Mouse (Mus musculus) liver, embryonic 12.5 days (tissue): Measurements from ENCODE around the gene Idh3b. TPM values are rescaled to one million over a fixed set of nuclear protein-coding genes. Genes with fewer than 3 reads are reported as not detected.

Experiments used
- ATAC-seq: fragments of 200-750 bp; cut with Nextera tagmentation; 2 replicates; pipeline ENCODE4 v1.8.0; 2017; ENCODE audit warnings: moderate number of reproducible peaks, mild to moderate bottlenecking, moderate library complexity
- H3K27ac ChIP-seq: fragments of 300-500 bp; sonication (generic); 2 replicates; pipeline ENCODE4 v1.5.1; 2016; ENCODE audit warnings: mild to moderate bottlenecking
- H3K27me3 ChIP-seq: fragments of 300-500 bp; sonication (generic); replicated peaks from 2 replicates; pipeline ENCODE4 v1.6.1; 2016; ENCODE audit warnings: mild to moderate bottlenecking, moderate library complexity
- H3K36me3 ChIP-seq: fragments of 300-500 bp; sonication (generic); 2 replicates; pipeline ENCODE4 v1.6.1; 2016; ENCODE audit warnings: mild to moderate bottlenecking, moderate library complexity
- H3K4me1 ChIP-seq: fragments of 300-500 bp; sonication (generic); 2 replicates; pipeline ENCODE4 v1.6.1; 2016
- H3K4me2 ChIP-seq: fragments of 300-500 bp; sonication (generic); 2 replicates; pipeline ENCODE4 v1.6.1; 2016; ENCODE audit warnings: mild to moderate bottlenecking, moderate library complexity
- H3K4me3 ChIP-seq: fragments of 300-500 bp; sonication (generic); 2 replicates; pipeline ENCODE4 v1.5.1; 2016; ENCODE audit warnings: mild to moderate bottlenecking, moderate library complexity
- H3K9ac ChIP-seq: fragments of 300-500 bp; sonication (generic); 2 replicates; pipeline ENCODE4 v1.6.1; 2016; ENCODE audit warnings: mild to moderate bottlenecking, moderate library complexity
- H3K9me3 ChIP-seq: fragments of 300-500 bp; sonication (generic); replicated peaks from 2 replicates; pipeline ENCODE4 v1.6.1; 2016; ENCODE audit warnings: mild to moderate bottlenecking, moderate library complexity
- WGBS: fragments of 180-500 bp; shearing (Covaris S2); methylation state at CpG from one replicate; pipeline ENCODE4 v1.1.7; 2016; ENCODE audit not compliant: insufficient replicate concordance; 5-methylcytosine and 5-hydroxymethylcytosine counted together
- polyA plus RNA-seq: library from polyadenylated mRNA; unstranded; fragments of >200 nt; fragmentation: Nextera tagmentation; extraction: Ambion mirVana; gene quantifications from 2 replicates; pipeline ENCODE4 v1.2.1, GENCODE M21; 2016

Idh3b gene
- polyA plus RNA-seq, 1 experiment from 2014 or later = 127 TPM

DNA sequence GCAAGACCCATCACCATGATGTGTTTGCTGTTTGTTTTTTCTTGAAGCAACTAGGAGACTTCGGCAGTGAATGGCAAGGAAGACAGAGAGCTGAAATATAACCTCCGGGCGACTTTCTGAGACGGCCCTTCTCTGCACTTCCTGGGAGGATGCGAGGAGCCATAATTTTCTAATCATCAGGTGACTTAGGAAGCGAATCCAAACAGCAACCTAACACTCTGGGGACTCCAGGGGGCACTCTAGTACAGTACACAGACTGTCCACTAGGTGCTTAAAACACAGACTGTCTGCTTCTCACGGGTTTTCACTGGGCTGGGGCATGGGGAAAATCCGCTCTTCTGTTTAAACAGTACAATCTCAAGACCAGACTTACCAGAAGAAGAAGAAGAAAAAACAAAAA is 7.1 kb upstream of the Idh3b start:
- no peak overlapping the region for H3K27ac ChIP-seq
- H3K36me3 ChIP-seq = no peaks in the 10 kb centered on the region
- H3K4me1 ChIP-seq = peaks cover 26% of the 10 kb centered on the region
- no peak for ATAC-seq
- no peak overlapping the region for H3K4me3 ChIP-seq
- no peak overlapping the region for H3K9ac ChIP-seq
- H3K27me3 ChIP-seq = peaks cover 63% of the 10 kb centered on the region
- 15% methylated on average over 8 of the region's 8 CpGs for WGBS
- H3K9me3 ChIP-seq = no peaks in the 10 kb centered on the region
- H3K4me2 ChIP-seq = no peak overlapping the region

DNA sequence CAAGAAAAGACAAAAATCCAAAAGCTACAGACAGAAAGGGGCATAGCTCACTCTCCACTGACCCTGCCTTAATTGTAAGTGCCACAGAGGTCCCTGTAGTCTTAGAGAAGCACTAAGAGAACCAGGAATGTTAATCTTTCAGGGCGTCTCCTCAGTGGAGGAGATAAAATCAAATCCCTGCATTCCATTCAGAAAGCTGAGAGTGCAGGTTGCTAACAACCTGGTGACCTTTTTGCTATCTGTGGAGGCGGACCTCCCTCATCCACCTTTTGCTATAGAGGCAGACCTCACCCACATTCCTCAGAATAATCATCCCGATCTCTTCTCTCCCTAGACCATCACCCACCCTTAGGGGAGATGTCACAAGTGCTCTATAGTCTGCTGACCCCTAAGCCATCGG is 4.7 kb upstream of the Idh3b start:
- Histone ChIP-seq H3K4me1 (peaks cover 16% of the 10 kb centered on the region), H3K4me2 (no peak overlapping the region)

GRCm38 (mm10) chr2:130280818-130281217 is 3.5 kb downstream of the Idh3b start:
- Histone ChIP-seq H3K4me3 (no peak overlapping the region), H3K4me2 (no peak overlapping the region), H3K9me3 (no peaks in the 10 kb centered on the region), H3K27ac (peak overlapping the region; percentile 15; the same call in 1 of the 2 replicates), H3K27me3 (no peaks in the 10 kb centered on the region), H3K4me1 (peaks cover 64% of the 10 kb centered on the region), H3K36me3 (peaks cover 67% of the 10 kb centered on the region), H3K9ac (no peak overlapping the region)
- no peak for ATAC-seq
- 63% methylated on average over 4 of the region's 4 CpGs for WGBS

More for the DNA sequence above, 4.7 kb upstream of the Idh3b start:
- no peaks in the 10 kb centered on the region for H3K36me3 ChIP-seq
- no peak for ATAC-seq
- H3K9ac ChIP-seq = no peak overlapping the region
- no peak overlapping the region for H3K4me3 ChIP-seq
- no peaks in the 10 kb centered on the region for H3K9me3 ChIP-seq
- H3K27me3 ChIP-seq = peaks cover 39% of the 10 kb centered on the region
- 52% methylated on average over 4 of the region's 4 CpGs for WGBS
- no peak overlapping the region for H3K27ac ChIP-seq

DNA sequence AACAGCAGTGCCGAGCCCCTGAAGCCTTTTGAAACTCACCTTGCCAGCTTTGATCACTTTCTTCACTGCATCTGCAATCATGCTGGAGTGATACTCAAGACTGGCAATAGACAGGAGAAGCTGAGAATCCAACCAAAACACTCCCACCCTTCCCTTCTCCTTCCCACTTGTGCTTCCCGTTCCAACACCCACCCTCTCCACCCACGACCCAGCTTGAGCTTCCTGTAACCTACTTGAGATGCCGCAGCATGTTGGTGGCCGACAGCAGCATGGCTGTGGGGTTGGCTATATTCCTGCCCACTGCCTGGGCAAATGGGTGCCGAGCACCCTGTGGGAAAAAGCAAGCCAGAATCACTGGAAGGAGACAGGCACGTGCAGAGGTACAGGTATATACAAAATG is 4.1 kb downstream of the Idh3b start:
- 60% methylated on average over 7 of the region's 7 CpGs for WGBS
- Histone ChIP-seq H3K36me3 (peaks cover 72% of the 10 kb centered on the region), H3K9me3 (no peaks in the 10 kb centered on the region), H3K27me3 (no peaks in the 10 kb centered on the region), H3K4me3 (no peak overlapping the region), H3K9ac (no peak overlapping the region), H3K4me2 (no peak overlapping the region), H3K4me1 (peaks cover 67% of the 10 kb centered on the region), H3K27ac (peak overlapping the region; percentile 31)
- ATAC-seq = no peak

DNA sequence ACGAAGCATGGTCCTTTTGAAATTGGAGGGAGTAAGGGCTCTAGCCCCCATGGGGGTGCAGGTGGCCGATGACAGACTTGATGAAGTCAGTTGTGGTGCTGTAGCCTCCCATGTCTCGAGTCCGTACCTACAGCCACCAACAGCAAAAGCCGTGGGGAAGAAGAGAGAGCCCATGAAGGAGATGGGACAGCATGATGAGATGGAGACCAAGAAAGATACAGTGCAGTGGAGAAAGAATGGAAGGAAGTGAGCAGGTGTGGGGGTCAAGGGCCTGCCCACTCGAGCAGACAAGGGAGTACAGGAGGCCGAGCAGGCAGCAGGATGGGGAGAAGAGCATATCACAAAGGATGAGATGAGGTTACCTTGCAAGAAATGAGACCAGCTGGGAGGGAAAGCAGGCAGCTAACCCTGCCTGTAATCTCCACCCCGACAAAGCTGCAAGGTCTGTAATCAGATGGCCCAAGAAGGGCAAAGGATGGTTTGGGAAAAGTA is 4.7 kb downstream of the Idh3b start:
- H3K36me3 ChIP-seq = peaks cover 76% of the 10 kb centered on the region
- no peaks in the 10 kb centered on the region for H3K27me3 ChIP-seq
- H3K27ac ChIP-seq = peak overlapping the region; percentile 31
- 22% methylated on average over 8 of the region's 8 CpGs for WGBS
- no peaks in the 10 kb centered on the region for H3K9me3 ChIP-seq
- H3K4me3 ChIP-seq = no peak overlapping the region
- H3K4me1 ChIP-seq = peaks cover 66% of the 10 kb centered on the region
- peak; percentile 3; the same call in 1 of the 2 replicates for ATAC-seq
- H3K4me2 ChIP-seq = no peak overlapping the region
- H3K9ac ChIP-seq = no peak overlapping the region; the same call in 1 of the 2 replicates

DNA sequence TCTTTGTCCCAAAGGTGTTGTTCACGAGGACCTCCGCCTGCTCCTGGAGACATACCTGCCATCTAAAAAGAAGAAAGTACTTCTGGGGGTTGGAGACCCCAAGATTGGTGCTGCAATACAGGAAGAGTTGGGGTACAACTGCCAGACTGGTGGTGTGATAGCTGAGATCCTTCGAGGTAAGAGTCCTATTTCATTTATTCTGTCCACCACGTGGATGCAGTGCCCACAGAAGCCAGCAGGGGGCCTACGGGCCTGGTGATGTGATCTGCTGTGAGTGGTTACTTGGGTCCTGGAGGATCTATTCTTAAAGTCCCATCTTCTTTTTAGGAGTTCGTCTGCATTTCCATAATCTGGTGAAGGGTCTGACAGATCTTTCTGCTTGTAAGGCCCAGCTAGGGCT is 8.7 kb downstream of the Idh3b start:
- H3K4me1 ChIP-seq = peaks cover 56% of the 10 kb centered on the region
- H3K9me3 ChIP-seq = no peaks in the 10 kb centered on the region
- H3K27ac ChIP-seq = peak overlapping the region; percentile 91
- no peak for ATAC-seq
- H3K9ac ChIP-seq = peak overlapping the region; percentile 96
- H3K4me3 ChIP-seq = peak overlapping the region; percentile 97
- WGBS = 15% methylated on average over 6 of the region's 6 CpGs
- H3K36me3 ChIP-seq = peaks cover 57% of the 10 kb centered on the region
- peak overlapping the region; percentile 90 for H3K4me2 ChIP-seq
- H3K27me3 ChIP-seq = no peaks in the 10 kb centered on the region

- Histone ChIP-seq H3K27ac (peak overlapping the region; percentile 91), H3K9ac (peak overlapping the region; percentile 96), H3K4me1 (peaks cover 55% of the 10 kb centered on the region), H3K9me3 (no peaks in the 10 kb centered on the region), H3K36me3 (peaks cover 49% of the 10 kb centered on the region), H3K27me3 (no peaks in the 10 kb centered on the region), H3K4me2 (peak overlapping the region; percentile 90), H3K4me3 (peak overlapping the region; percentile 97)
- WGBS = under 1% methylated on average over 10 of the region's 10 CpGs
- ATAC-seq = no peak
Measured at GRCm38 (mm10) chr2:130274862-130275261, 9.5 kb downstream of the Idh3b start.

DNA sequence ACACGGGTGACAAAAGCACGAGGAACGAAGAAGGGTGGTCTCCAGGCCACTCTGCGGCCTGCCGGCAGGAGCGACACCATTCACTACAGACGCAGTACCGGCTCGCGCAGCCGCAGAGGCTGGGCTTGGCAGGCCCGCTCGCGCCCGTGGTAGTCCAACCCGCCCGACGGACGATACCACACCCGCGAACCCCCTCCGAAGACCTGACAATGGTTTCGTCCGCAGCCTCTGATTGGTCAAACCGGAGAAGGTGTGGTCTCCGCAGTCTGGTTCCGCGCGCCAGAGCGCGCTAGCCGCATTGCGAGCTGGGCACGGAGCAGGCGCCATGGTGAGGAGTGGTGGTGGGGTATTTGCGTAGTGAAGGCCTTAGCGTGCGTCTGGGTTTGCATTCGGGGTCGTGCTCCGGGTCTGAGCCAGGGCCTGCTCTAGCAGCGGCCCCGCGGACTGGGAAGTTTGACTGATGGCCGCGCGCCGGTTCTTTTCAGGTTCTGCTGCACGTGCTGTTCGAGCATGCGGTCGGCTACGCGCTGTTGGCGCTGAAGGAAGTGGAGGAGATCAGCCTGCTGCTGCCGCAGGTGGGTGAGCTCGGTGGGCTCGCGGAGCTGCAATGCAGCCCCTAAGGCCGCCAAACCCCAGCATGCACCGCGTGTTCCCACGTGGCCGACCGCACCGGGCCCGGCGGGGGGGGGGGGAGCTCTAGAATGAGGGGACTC is 10.0 kb downstream of the Idh3b start, which contains the start of gene Nop56:
Nop56 (plus strand) TSS at position 282 of the 713 bp plus-strand sequence.
- Histone ChIP-seq H3K4me2 (peak within 1 kb of the TSS; percentile 90), H3K27me3 (no peaks in the 10 kb centered on the region), H3K9ac (peak within 1 kb of the TSS; percentile 96), H3K4me3 (peak within 1 kb of the TSS; percentile 97), H3K36me3 (peaks cover 43% of the 10 kb centered on the region), H3K27ac (peak within 1 kb of the TSS; percentile 91), H3K4me1 (peaks cover 49% of the 10 kb centered on the region), H3K9me3 (no peaks in the 10 kb centered on the region)
- peak; percentile 95 for ATAC-seq
- WGBS = 0% methylated on average over 68 of the region's 68 CpGs

- Histone ChIP-seq H3K9me3 (no peaks in the 10 kb centered on the region), H3K36me3 (peaks cover 39% of the 10 kb centered on the region), H3K4me2 (peak overlapping the region; percentile 90), H3K4me3 (peak overlapping the region; percentile 97), H3K4me1 (peaks cover 49% of the 10 kb centered on the region), H3K27ac (peak overlapping the region; percentile 91), H3K9ac (peak overlapping the region; percentile 96), H3K27me3 (no peaks in the 10 kb centered on the region)
- 1% methylated on average over 14 of the region's 14 CpGs for WGBS
- peak; percentile 42 for ATAC-seq
Measured at GRCm38 (mm10) chr2:130273732-130274131, 10.6 kb downstream of the Idh3b start.

DNA sequence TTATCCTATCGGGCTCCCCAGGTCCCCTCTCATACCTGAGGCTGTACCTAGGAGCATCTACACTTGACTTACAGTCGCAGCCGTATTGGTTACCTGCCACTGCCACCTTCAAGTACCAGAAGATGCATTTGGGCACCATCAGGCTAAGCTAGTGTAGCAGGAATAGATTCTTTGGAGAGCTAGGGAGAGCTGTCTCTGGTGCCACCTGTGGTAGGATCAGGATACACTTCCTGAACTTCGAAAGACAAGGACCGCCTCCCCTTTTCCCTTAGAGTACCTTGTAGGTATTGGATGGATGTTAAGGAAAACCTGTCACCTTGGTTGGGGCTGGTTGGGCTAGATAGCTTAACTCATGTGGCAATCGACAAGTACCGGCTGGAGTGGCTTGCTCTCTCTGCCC is 16.3 kb downstream of the Idh3b start:
- no peaks in the 10 kb centered on the region for H3K9me3 ChIP-seq
- no peaks in the 10 kb centered on the region for H3K36me3 ChIP-seq
- H3K4me1 ChIP-seq = peaks cover 60% of the 10 kb centered on the region
- ATAC-seq = no peak
- H3K27ac ChIP-seq = no peak overlapping the region
- 0 out of 2 replicates have a peak, but pooled peaks cover 4% of the 10 kb centered on the region for H3K27me3 ChIP-seq
- H3K4me2 ChIP-seq = no peak overlapping the region
- 60% methylated on average over 7 of the region's 7 CpGs for WGBS
- H3K9ac ChIP-seq = no peak overlapping the region
- no peak overlapping the region for H3K4me3 ChIP-seq

- H3K4me3 ChIP-seq = peak overlapping the region; percentile 47
- no peaks in the 10 kb centered on the region for H3K9me3 ChIP-seq
- WGBS = 21% methylated on average over 1 of the region's 1 CpGs
- peaks cover 80% of the 10 kb centered on the region for H3K4me1 ChIP-seq
- no peaks in the 10 kb centered on the region for H3K36me3 ChIP-seq
- peak; percentile 83 for ATAC-seq
- H3K9ac ChIP-seq = peak overlapping the region; percentile 55; the same call in 1 of the 2 replicates
- peak overlapping the region; percentile 74 for H3K27ac ChIP-seq
- H3K4me2 ChIP-seq = peak overlapping the region; percentile 65
- H3K27me3 ChIP-seq = 0 out of 2 replicates have a peak, but pooled peaks cover 4% of the 10 kb centered on the region
Measured at GRCm38 (mm10) chr2:130265520-130265919, 18.8 kb downstream of the Idh3b start.

DNA sequence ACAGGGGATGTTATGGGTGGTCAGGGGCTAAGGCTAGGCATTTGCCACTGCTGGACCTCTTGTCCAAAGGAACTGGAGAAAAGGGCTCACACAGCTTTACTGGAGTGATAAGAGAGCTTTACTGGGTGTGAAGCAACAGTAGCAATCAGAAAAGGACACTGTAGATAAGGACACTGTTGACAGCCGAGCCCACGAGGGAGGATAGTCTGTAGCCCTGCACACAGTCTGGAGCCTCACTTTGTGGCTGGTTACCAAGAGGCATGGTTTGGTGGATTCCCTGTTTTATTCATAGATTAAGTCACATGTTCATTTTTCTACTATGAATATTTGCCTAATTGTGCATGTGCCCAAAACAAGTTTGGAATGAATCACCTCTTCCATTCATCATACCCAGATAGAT is 21.9 kb downstream of the Idh3b start:
- no peaks in the 10 kb centered on the region for H3K9me3 ChIP-seq
- H3K4me2 ChIP-seq = peak overlapping the region; percentile 65
- peak; percentile 90 for ATAC-seq
- 2% methylated on average over 2 of the region's 2 CpGs for WGBS
- H3K36me3 ChIP-seq = no peaks in the 10 kb centered on the region
- H3K27me3 ChIP-seq = no peaks in the 10 kb centered on the region
- peak overlapping the region; percentile 33; the same call in 1 of the 2 replicates for H3K9ac ChIP-seq
- 0 out of 2 replicates have a peak overlapping the region, but pooled peaks have one; percentile 5 for H3K4me3 ChIP-seq
- H3K27ac ChIP-seq = peak overlapping the region; percentile 71; the same call in 1 of the 2 replicates
- peaks cover 75% of the 10 kb centered on the region for H3K4me1 ChIP-seq
